Mouse (Mus musculus) olfactory bulb, adult 2 months (tissue): ENCODE data around the gene Strbp. TPM values are rescaled to one million over a fixed set of nuclear protein-coding genes. Genes with fewer than 3 reads are reported as not detected.

Experiments
- H3K27ac ChIP-seq: fragments of 200-500 bp; 2 replicates; pipeline ENCODE4 v1.5.1; 2012; ENCODE audit warnings: low read depth, low read length; ENCODE audit not compliant: insufficient read depth
- H3K4me1 ChIP-seq: fragments of 200-500 bp; 2 replicates; pipeline ENCODE4 v1.6.1; 2012; ENCODE audit warnings: low read length; ENCODE audit not compliant: control insufficient read depth, insufficient read depth
- H3K4me3 ChIP-seq: fragments of 200-500 bp; 2 replicates; pipeline ENCODE4 v1.5.1; 2012; ENCODE audit warnings: mild to moderate bottlenecking, low read depth, low read length, moderate library complexity; ENCODE audit not compliant: insufficient read depth
- CTCF ChIP-seq: fragments of 200-500 bp; IDR thresholded peaks from 2 replicates; pipeline ENCODE4 v1.5.1; 2012; ENCODE audit warnings: low read depth, mild to moderate bottlenecking, low read length, moderate library complexity; ENCODE audit not compliant: insufficient read depth
- POLR2A ChIP-seq: fragments of 200-500 bp; IDR thresholded peaks from 2 replicates; pipeline ENCODE4 v1.6.1; 2012; ENCODE audit warnings: mild to moderate bottlenecking, low read depth, low read length, moderate library complexity; ENCODE audit not compliant: insufficient read depth
- WGBS: fragments of 180-500 bp; shearing (Covaris S2); methylation state at CpG from one replicate; pipeline ENCODE4 v1.1.7; 2018; 5-methylcytosine and 5-hydroxymethylcytosine counted together
- polyA plus RNA-seq: library from polyadenylated mRNA; stranded (reverse); fragments of >200 nt; gene quantifications from 2 replicates; pipeline ENCODE4 v1.2.4, GENCODE M21; 2012; ENCODE audit warnings: low replicate concordance; ENCODE audit not compliant: missing spikeins, insufficient read depth, insufficient read length

The Strbp gene
- polyA plus RNA-seq, 1 experiment: 584 TPM

GRCm38 (mm10) chr2:37713100-37713499 lies 9.4 kb upstream of the Strbp start:
- TF ChIP-seq POLR2A: no peak
- TF ChIP-seq CTCF: no peak
- WGBS: 69% methylated on average over 3 of the region's 3 CpGs

GRCm38 (mm10) chr2:37708835-37709234 lies 5.2 kb upstream of the Strbp start:
- H3K4me1 ChIP-seq: no peaks in the 10 kb centered on the region
- 77% methylated on average over 3 of the region's 3 CpGs for WGBS
- TF ChIP-seq POLR2A (no peak), CTCF (no peak)
- H3K4me3 ChIP-seq: no peak overlapping the region
- no peak overlapping the region for H3K27ac ChIP-seq

More at GRCm38 (mm10) chr2:37713100-37713499, 9.4 kb upstream of the Strbp start:
- no peaks in the 10 kb centered on the region for H3K4me1 ChIP-seq
- no peak overlapping the region for H3K4me3 ChIP-seq
- no peak overlapping the region for H3K27ac ChIP-seq

GRCm38 (mm10) chr2:37704141-37704760 lies 592 bp upstream of the Strbp start:
- TF ChIP-seq POLR2A (no peak), CTCF (no peak)
- peak overlapping the region; percentile 91 for H3K27ac ChIP-seq
- H3K4me3 ChIP-seq: no peak overlapping the region
- WGBS: 6% methylated on average over 4 of the region's 4 CpGs
- 0 out of 2 replicates have a peak, but pooled peaks cover 2% of the 10 kb centered on the region for H3K4me1 ChIP-seq

GRCm38 (mm10) chr2:37702301-37703172 lies 1.1 kb downstream of the Strbp start:
- TF ChIP-seq POLR2A: no peak
- no peak for TF ChIP-seq CTCF
- 5% methylated on average over 70 of the region's 70 CpGs for WGBS
- H3K27ac ChIP-seq: peak overlapping the region; percentile 48
- H3K4me1 ChIP-seq: 0 out of 2 replicates have a peak, but pooled peaks cover 2% of the 10 kb centered on the region
- peak overlapping the region; percentile 93 for H3K4me3 ChIP-seq

- H3K4me1 ChIP-seq: peaks cover 3% of the 10 kb centered on the region; the same call in 1 of the 2 replicates
- 81% methylated on average over 3 of the region's 3 CpGs for WGBS
- no peak for TF ChIP-seq CTCF
- no peak for TF ChIP-seq POLR2A
Observed at GRCm38 (mm10) chr2:37689064-37689615, 14.5 kb downstream of the Strbp start.

GRCm38 (mm10) chr2:37687031-37687430 lies 16.6 kb downstream of the Strbp start:
- TF ChIP-seq POLR2A: no peak
- TF ChIP-seq CTCF: no peak
- peaks cover 3% of the 10 kb centered on the region; the same call in 1 of the 2 replicates for H3K4me1 ChIP-seq
- 82% methylated on average over 1 of the region's 1 CpGs for WGBS
- no peak overlapping the region for H3K27ac ChIP-seq
- no peak overlapping the region for H3K4me3 ChIP-seq

More at GRCm38 (mm10) chr2:37689064-37689615, 14.5 kb downstream of the Strbp start:
- Histone ChIP-seq H3K27ac (no peak overlapping the region), H3K4me3 (no peak overlapping the region)

GRCm38 (mm10) chr2:37684864-37685263 lies 18.8 kb downstream of the Strbp start:
- H3K27ac ChIP-seq: no peak overlapping the region
- peaks cover 3% of the 10 kb centered on the region; the same call in 1 of the 2 replicates for H3K4me1 ChIP-seq
- no peak overlapping the region for H3K4me3 ChIP-seq
- WGBS: 77% methylated on average over 1 of the region's 1 CpGs
- no peak for TF ChIP-seq CTCF
- no peak for TF ChIP-seq POLR2A

- Histone ChIP-seq H3K4me1 (peaks cover 3% of the 10 kb centered on the region; the same call in 1 of the 2 replicates), H3K27ac (no peak overlapping the region), H3K4me3 (no peak overlapping the region)
- TF ChIP-seq CTCF: no peak
- WGBS: 95% methylated on average over 7 of the region's 7 CpGs
Observed at GRCm38 (mm10) chr2:37682197-37682811, 21.4 kb downstream of the Strbp start.

GRCm38 (mm10) chr2:37651086-37651485 lies 52.6 kb downstream of the Strbp start:
- Histone ChIP-seq H3K27ac (no peak overlapping the region), H3K4me3 (no peak overlapping the region), H3K4me1 (no peaks in the 10 kb centered on the region)
- TF ChIP-seq POLR2A (no peak), CTCF (no peak)
- 18% methylated on average over 1 of the region's 1 CpGs for WGBS
